Mouse (Mus musculus) adrenal gland, adult 8-10 months (tissue): Measurements from ENCODE around the gene F2rl1. TPM values are rescaled to one million over a fixed set of nuclear protein-coding genes. Genes with fewer than 3 reads are reported as not detected.

Experiments
- DNase-seq: peaks from one replicate; pipeline ENCODE4 v3.0.0; 2022
- total RNA-seq, 4 experiments: library from RNA; stranded (reverse); gene quantifications; 2 replicates each; pipeline ENCODE4 v1.2.4; 2022

The F2rl1 gene
- under 1 TPM in 3 of 4 experiments, not detected in 1; 0.10 to 0.17 (median 0.15) TPM for total RNA-seq

GRCm38 (mm10) chr13:95524674-95525491, at the start of gene F2rl1:
F2rl1 (minus strand) TSS chr13:95525227.
- DNase-seq = no peak

GRCm38 (mm10) chr13:95570877-95571276, 45.9 kb upstream of the F2rl1 start:
- no peak for DNase-seq

GRCm38 (mm10) chr13:95569326-95569725, 44.3 kb upstream of the F2rl1 start:
- DNase-seq = no peak

- DNase-seq = no peak
These were observed 43.3 kb upstream of the F2rl1 start for GRCm38 (mm10) chr13:95568336-95568735.

GRCm38 (mm10) chr13:95566841-95567551, 42.0 kb upstream of the F2rl1 start:
- DNase-seq = no peak

- peak; percentile 23 for DNase-seq
These were observed 38.7 kb upstream of the F2rl1 start for GRCm38 (mm10) chr13:95563693-95564092.

GRCm38 (mm10) chr13:95563066-95563610, 38.1 kb upstream of the F2rl1 start:
- no peak for DNase-seq

GRCm38 (mm10) chr13:95557326-95557725, 32.3 kb upstream of the F2rl1 start:
- DNase-seq = no peak

GRCm38 (mm10) chr13:95553885-95554492, 29.0 kb upstream of the F2rl1 start:
- DNase-seq = no peak

GRCm38 (mm10) chr13:95550636-95551370, 25.8 kb upstream of the F2rl1 start:
- DNase-seq = no peak

GRCm38 (mm10) chr13:95549421-95549820, 24.4 kb upstream of the F2rl1 start:
- DNase-seq = no peak

GRCm38 (mm10) chr13:95548856-95549255, 23.8 kb upstream of the F2rl1 start:
- DNase-seq = no peak

GRCm38 (mm10) chr13:95548291-95548789, 23.3 kb upstream of the F2rl1 start:
- no peak for DNase-seq

GRCm38 (mm10) chr13:95547090-95547611, 22.1 kb upstream of the F2rl1 start:
- no peak for DNase-seq

GRCm38 (mm10) chr13:95546251-95546650, 21.2 kb upstream of the F2rl1 start:
- no peak for DNase-seq

GRCm38 (mm10) chr13:95545729-95546186, 20.7 kb upstream of the F2rl1 start:
- DNase-seq = no peak

- DNase-seq = no peak
These were observed 13.0 kb upstream of the F2rl1 start for GRCm38 (mm10) chr13:95538021-95538420.

GRCm38 (mm10) chr13:95536117-95536493, 11.1 kb upstream of the F2rl1 start:
- DNase-seq = no peak

- no peak for DNase-seq
These were observed 10.6 kb upstream of the F2rl1 start for GRCm38 (mm10) chr13:95535461-95536116.

GRCm38 (mm10) chr13:95535026-95535425, 10.0 kb upstream of the F2rl1 start:
- DNase-seq = no peak

GRCm38 (mm10) chr13:95534131-95534561, 9.1 kb upstream of the F2rl1 start:
- DNase-seq = no peak
